Mouse (Mus musculus): ENCODE measurements around the gene Unc50. TPM values are rescaled to one million over a fixed set of nuclear protein-coding genes. Genes with fewer than 3 reads are reported as not detected.

The Unc50 gene
- polyA plus RNA-seq, 1 experiment from 2014 or later: 81.9 TPM

GRCm38 (mm10) chr1:37488531-37488930 is 58.6 kb downstream of the Unc50 start:
- H3K4me1 ChIP-seq (replicated peaks): no peaks in the 10 kb centered on the region

More at GRCm38 (mm10) chr1:37488531-37488930, 58.6 kb downstream of the Unc50 start:
- 77% methylated on average over 12 of the region's 12 CpGs for WGBS
- Histone ChIP-seq H3K4me3 (no peak overlapping the region), H3K4me2 (no peak overlapping the region), H3K9ac (no peak overlapping the region), H3K36me3 (no peaks in the 10 kb centered on the region), H3K27me3 (replicated peaks) (no peaks in the 10 kb centered on the region), H3K27ac (ENCODE audit: poor library complexity, severe bottlenecking) (no peak overlapping the region), H3K9me3 (replicated peaks) (no peaks in the 10 kb centered on the region)
- no peak for ATAC-seq (ENCODE audit: insufficient number of reproducible peaks, low FRiP score)

Other genes with a start within 250 kb of the Unc50 start
- not detected in 2 replicates for gene Cnga3, start 215.7 kb upstream of the Unc50 start, polyA plus RNA-seq (2016; fragmentation: Nextera tagmentation; extraction: Ambion mirVana)
- 14.9 and 15.4 TPM in 2 replicates for gene Inpp4a, start 130.3 kb upstream of the Unc50 start, polyA plus RNA-seq (2016; fragmentation: Nextera tagmentation; extraction: Ambion mirVana)
- 74.4 and 75.4 TPM in 2 replicates for gene Coa5, start within 50 bp of the Unc50 start, polyA plus RNA-seq (2016; fragmentation: Nextera tagmentation; extraction: Ambion mirVana)
- 3.6 and 3.9 TPM in 2 replicates for gene Mgat4a, start 110.9 kb downstream of the Unc50 start, polyA plus RNA-seq (2016; fragmentation: Nextera tagmentation; extraction: Ambion mirVana)